Mouse (Mus musculus) ES-CJ7 (cell line): ENCODE measurements around the gene Ethe1.

Experiments used
- DNase-seq: peaks from one replicate; pipeline ENCODE4 v3.0.0; 2011; ENCODE audit warnings: low read depth, low spot score

Gene Ethe1

GRCm38 (mm10) chr7:24587330-24588105, at the start of gene Ethe1, which contains the start of gene Zfp575:
Gene Ethe1 (plus strand): TSS chr7:24587543.
Gene Zfp575 (minus strand): TSS chr7:24587641.
- DNase-seq: peak; percentile 79

DNA sequence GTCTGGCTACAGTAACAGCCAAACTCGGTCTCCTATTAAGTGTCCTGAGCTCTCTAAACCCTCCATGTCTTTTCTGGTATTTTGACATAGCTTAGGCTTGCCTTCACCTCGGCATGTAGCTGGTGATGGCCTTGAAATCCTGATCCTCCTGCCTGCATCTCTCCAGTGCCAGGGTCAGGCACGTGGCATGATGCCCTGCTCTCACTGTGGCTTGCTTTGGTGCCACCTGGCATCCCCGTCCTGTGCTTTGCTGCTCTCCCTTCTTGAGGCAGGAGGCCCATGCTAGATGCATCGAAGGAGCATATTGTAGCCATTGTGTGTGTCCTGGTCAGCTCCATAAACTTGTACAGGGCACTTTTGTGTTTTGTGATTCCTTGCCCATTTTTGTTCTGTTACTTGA, 49.8 kb upstream of the Ethe1 start:
- DNase-seq: no peak

- no peak for DNase-seq
These were observed 49.2 kb upstream of the Ethe1 start for GRCm38 (mm10) chr7:24538154-24538553.

DNA sequence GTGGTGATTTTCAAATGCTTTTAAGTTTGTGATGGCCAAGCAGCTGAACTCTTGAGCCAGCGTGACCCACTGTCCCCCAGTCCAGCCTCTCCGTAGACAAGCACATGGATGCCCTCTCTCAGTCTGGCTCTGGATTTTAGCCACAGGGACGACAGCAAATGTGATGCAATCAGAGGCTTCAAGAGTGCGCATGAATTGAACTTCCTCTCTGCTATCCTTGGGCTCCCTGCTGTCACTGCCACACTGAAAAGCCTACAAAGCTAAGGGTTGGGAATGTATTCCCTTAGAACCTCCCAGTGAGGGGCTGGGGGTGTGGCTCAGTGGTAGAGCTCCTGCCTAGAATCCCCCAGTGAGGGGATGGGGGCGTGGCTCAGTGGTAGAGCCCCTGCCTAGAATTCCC, 48.6 kb upstream of the Ethe1 start:
- DNase-seq: peak; percentile 65

GRCm38 (mm10) chr7:24539686-24540085, 47.7 kb upstream of the Ethe1 start:
- DNase-seq: no peak

DNA sequence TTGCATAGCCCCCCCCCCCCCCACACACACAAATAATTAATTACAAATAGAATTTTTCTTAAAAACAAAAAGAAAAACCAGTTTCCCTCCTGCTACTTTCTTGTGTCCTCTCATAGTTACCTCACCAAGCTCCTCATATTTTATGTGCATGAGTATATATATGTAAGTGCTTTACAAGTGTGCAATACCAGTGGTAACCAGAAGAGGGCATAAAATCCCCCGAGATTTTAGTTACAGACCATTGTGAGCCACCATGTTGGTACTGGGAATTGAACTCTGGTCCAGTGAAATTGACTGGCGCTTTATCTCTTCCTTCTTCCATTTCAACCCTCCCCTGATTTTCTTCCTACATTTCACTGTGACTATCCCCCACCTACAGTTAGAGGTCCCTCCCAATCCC, 42.8 kb upstream of the Ethe1 start:
- peak; percentile 83 for DNase-seq

- no peak for DNase-seq
These were observed 41.2 kb upstream of the Ethe1 start, which contains the start of the genes Pinlyp and Xrcc1 for GRCm38 (mm10) chr7:24546068-24546614. Gene Pinlyp (minus strand): TSS chr7:24546118. Gene Xrcc1 (plus strand): TSS chr7:24546289.

DNA sequence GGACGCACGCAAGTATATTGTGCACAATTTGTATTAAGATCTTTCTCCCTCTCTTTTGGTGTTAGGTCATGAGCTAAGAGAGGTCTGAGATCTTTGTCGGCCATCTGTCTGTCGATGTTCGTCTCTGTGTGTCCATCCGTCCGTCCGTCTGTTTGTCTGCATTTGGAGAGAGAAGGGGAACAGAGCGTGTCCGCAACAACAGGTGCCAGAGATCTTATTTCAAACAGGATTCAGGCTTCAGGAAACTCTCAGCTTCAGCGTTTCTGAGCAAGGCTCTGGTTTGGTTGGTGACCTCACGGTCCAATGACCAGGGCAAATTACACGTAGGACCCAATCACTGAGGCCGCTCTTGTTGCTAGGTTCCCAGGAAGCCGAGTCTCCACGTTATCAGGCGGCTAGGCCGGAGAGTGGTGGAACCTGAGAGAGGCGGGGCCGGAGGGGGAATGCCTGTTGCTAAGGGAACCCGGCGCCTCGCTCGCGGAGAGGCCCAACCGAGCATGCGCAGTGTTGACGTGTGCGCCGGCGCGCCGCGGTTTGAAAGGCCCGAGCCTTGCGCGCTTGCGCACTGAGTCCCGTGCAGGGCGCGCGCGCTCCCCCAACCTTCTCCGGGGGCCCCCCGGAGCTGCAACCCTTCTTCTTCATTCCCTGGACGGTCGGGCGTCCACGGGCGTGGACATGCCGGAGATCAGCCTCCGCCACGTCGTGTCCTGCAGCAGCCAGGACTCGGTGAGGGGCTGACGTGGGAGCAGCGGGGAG, 40.5 kb upstream of the Ethe1 start:
- peak; percentile 99 for DNase-seq

GRCm38 (mm10) chr7:24547534-24548036, 39.8 kb upstream of the Ethe1 start:
- DNase-seq: no peak

- DNase-seq: no peak
These were observed 35.2 kb upstream of the Ethe1 start for GRCm38 (mm10) chr7:24551985-24552759.

DNA sequence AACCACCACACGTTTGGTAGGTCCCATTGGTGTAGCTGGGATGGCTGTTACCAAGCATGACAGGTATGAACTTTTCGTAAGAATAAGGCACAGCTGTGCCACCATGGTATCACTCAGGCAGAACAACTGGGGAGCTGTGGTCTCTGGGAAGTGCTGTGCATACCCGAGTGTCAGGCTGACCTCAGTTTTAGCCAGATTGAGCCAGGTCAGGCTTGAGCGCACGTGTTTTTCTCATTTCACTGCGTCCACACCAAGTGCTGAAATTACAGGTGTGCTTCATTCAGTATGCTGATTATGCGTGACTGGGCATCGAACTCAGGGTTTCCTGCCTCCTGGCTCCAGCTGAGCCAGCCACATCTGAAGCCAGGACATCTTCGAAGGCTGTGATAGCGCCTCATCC, 31.6 kb upstream of the Ethe1 start:
- DNase-seq: no peak

DNA sequence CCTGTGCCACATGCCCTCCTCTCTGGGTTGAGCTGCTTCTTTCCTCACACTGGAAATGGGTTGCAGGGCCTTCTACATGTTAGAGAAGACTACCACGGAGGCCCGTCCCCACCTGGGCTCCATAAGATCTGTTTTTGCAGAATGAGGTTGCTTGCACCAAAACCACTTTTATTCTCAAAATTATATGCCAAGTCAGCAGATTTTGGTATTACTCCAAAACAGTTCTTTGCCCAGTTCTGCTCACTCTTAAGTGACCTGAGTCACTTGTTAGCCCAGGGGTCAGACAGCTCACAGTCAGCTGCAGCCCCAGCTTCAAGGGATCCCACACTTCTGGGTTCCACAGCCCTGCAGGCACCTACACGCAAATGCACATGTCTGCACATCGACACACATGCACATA, 25.9 kb upstream of the Ethe1 start:
- no peak for DNase-seq

DNA sequence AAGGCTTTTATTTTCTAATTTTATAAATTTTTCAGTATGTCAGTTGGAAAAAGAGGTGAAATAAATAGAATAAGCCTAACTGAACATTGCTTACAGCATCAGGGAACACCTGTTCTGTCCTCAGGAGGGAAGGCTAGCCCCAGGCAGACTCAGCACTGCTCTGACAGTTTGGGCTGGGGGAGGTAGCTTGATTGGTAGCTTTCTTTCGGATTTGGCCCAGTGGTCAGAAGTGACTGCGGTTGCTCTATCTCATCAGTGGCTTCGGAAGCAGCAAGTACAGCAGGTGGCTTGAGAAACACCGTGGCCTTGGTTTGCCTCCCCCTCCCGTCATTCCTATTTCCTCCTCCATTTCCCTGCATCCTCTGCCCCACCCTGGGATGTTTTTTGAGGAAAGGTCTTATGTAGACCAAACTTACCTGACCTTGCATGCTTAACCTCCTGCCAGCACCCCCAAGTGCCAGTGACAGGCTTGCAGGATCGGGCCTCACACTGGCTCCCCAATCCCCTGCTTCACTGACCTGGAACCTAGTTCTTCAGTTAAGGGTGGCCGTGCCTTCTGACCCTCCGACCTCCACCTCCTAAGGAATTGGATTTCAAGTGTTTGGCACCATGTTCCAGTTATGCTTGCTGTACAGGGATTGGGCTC, 24.0 kb upstream of the Ethe1 start:
- no peak for DNase-seq

- peak; percentile 34 for DNase-seq
These were observed 23.5 kb upstream of the Ethe1 start for GRCm38 (mm10) chr7:24563837-24564206.

GRCm38 (mm10) chr7:24564607-24565265, 22.6 kb upstream of the Ethe1 start:
- DNase-seq: peak; percentile 65

- no peak for DNase-seq
These were observed 21.7 kb upstream of the Ethe1 start for GRCm38 (mm10) chr7:24565627-24566026.

- no peak for DNase-seq
These were observed 21.1 kb upstream of the Ethe1 start for GRCm38 (mm10) chr7:24566206-24566605.

DNA sequence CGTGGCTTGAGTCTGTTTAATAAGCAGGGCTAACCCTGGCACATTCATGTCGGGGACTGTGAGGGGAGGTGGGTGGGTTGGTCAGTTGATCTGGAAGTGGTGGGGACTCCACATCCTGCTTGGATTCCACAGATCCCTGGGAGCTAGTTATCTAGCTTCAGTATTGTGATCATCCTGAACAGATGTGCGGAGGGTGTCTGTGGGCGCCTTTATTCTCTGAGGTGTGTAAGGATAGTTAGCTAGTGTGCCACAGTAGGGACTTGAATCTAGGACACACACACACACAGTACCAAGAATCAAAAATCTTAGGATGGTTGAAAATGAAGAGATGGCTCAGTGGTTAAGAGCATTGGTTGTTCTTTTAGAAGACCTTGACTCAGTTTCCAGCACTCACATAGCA, 18.8 kb upstream of the Ethe1 start:
- no peak for DNase-seq

DNA sequence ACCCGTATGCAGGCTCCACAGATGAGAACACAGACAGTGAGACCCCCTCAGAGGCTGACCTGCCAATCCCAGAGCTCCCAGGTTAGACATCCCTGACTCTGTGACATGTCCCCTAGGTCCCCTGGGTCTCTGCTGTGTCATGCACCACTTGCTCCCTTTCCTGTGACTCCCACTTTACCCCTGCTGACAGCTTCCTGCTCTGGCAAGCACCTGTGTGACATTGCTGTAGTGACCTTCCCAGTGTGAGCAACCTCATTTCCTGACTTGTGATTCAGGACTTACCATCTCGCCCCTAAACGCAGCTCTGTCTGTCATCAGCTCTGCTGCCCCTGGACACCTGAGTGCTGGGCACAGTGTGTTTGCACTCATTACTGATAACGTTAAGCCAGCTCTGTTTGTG, 16.3 kb upstream of the Ethe1 start:
- no peak for DNase-seq

DNA sequence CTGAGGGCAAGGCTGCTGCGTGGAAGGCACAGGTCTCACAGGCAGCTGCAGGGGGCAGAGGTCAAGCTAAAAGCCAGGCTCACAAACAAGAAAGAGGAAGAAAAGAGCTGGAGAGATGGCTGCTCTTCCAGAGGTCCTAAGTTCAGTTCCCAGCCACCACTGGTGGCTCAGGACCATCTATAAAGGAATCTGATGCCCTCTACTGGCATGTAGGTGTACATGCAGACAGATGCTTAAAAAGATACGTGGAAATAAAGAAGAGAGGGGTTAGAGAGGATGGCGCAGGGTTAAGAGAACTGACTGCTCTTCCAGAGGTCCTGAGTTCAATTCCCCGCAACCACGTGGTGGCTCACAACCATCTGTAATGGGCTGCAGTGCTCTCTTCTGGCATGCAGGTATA, 14.9 kb upstream of the Ethe1 start:
- DNase-seq: peak; percentile 62
